Mouse (Mus musculus): ENCODE data around the gene Gm436. TPM values are rescaled to one million over a fixed set of nuclear protein-coding genes. Genes with fewer than 3 reads are reported as not detected.

Gm436 gene
- not detected in 2 replicates for polyA plus RNA-seq (2016; fragmentation: Nextera tagmentation; extraction: Ambion mirVana)

DNA sequence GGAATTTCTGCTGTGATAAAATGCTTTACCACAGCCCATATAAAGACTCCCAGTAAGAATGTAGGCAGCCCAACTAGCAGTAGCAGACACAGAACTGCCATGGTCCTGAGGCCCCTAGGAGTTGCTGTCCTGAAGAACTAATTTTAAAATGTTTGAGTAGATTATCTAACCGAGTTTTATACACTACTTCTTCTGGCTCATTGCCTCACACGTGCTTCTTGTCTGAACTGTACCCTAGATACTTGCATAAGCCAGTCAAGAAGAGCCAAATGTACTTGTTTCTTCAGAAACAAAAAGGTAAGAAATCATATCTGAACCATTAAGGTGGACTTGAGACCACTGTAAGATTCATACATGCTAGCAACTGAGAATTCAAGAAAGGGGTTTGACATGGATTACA, at the start of gene Gm436:
Gene Gm436 (minus strand): TSS at position 101 of the 400 bp plus-strand sequence.
- no peak for DNase-seq (ENCODE audit: low spot score)
- H3K36me3 ChIP-seq: no peaks in the 10 kb centered on the region
- H3K27ac ChIP-seq: no peak within 1 kb of the TSS
- H3K4me3 ChIP-seq: no peak within 1 kb of the TSS
- H3K27me3 ChIP-seq (ENCODE audit: low read depth, poor library complexity, severe bottlenecking): no peaks in the 10 kb centered on the region
- H3K9me3 ChIP-seq (replicated peaks): no peaks in the 10 kb centered on the region
- WGBS: 65% methylated on average over 2 of the region's 2 CpGs
- no peaks in the 10 kb centered on the region for H3K4me1 ChIP-seq

DNA sequence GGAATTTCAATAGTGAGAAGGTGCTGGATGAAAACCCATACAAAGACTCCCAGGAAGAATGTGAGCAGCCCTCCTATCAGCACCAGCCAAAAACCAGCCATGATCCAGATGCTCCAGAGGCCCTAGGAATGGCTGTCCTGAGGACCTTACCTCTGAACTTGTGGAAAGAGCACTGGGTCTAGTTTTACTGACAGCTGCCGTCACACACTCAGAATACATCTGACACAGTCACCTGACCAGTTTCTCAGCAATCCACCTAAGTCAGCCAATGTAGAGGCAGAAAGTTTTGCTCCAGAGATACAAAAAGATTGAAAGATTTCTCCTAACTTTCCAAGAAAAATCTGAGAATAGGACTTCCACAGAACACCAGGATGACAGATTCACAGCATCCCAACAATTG, 35.1 kb upstream of the Gm436 start, which contains the start of gene Gm13178:
Gene Gm13178 (minus strand): TSS at position 101 of the 400 bp plus-strand sequence.
- WGBS: 92% methylated on average over 1 of the region's 1 CpGs

DNA sequence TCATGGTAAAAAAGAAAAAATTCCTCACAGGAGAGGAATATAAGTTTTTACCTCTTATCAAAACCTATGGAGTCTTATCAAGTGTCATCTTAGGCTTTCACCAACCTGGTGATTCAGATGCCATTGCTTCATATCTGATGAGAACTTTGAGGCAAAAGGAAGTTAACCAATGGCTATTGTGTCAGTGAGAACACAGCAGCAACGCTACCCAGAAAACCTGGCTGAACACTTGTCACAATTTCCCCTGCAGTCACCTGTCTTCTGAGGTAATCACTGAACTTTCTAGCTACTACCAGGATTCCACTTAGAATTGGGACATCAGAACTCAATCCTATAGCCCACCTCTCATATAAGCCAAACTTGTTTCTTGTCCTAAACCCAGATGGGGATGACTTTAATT, 33.5 kb upstream of the Gm436 start:
- Histone ChIP-seq H3K4me3 (no peak overlapping the region), H3K27ac (no peak overlapping the region), H3K4me1 (no peaks in the 10 kb centered on the region), H3K9me3 (replicated peaks) (no peaks in the 10 kb centered on the region), H3K27me3 (ENCODE audit: low read depth, poor library complexity, severe bottlenecking) (no peaks in the 10 kb centered on the region), H3K36me3 (no peaks in the 10 kb centered on the region)
- 89% methylated on average over 1 of the region's 1 CpGs for WGBS
- DNase-seq (ENCODE audit: low spot score): no peak

More for the DNA sequence above, 35.1 kb upstream of the Gm436 start, which contains the start of gene Gm13178:
- H3K4me1 ChIP-seq: no peaks in the 10 kb centered on the region
- H3K4me3 ChIP-seq: no peak within 1 kb of the TSS
- H3K9me3 ChIP-seq (replicated peaks): no peaks in the 10 kb centered on the region
- H3K27me3 ChIP-seq (ENCODE audit: low read depth, poor library complexity, severe bottlenecking): no peaks in the 10 kb centered on the region
- no peak within 1 kb of the TSS for H3K27ac ChIP-seq
- H3K36me3 ChIP-seq: no peaks in the 10 kb centered on the region
- DNase-seq (ENCODE audit: low spot score): no peak

DNA sequence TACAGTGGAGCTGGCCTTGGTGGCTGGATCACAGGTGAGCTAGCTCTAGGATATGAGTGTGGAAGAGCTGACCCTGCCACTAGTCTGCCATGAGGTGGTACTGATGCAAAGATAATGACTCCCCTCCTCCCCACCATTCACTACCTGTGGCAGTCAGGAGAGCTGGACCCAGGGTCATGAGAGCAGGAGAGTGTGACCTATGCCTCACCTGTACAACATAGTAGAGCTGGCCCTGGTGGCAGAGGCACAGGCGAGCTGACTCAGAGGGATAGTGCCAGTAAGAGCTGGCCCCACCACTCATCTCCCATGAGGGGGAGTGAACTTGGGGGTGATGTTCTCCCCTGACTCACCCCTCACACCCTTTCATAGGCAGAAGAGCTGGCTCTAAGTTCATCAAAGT, 32.1 kb upstream of the Gm436 start:
- no peak for DNase-seq (ENCODE audit: low spot score)
- WGBS: 81% methylated on average over 1 of the region's 1 CpGs
- Histone ChIP-seq H3K36me3 (no peaks in the 10 kb centered on the region), H3K27ac (no peak overlapping the region), H3K4me1 (no peaks in the 10 kb centered on the region), H3K9me3 (replicated peaks) (no peaks in the 10 kb centered on the region), H3K27me3 (ENCODE audit: low read depth, poor library complexity, severe bottlenecking) (no peaks in the 10 kb centered on the region), H3K4me3 (no peak overlapping the region)

DNA sequence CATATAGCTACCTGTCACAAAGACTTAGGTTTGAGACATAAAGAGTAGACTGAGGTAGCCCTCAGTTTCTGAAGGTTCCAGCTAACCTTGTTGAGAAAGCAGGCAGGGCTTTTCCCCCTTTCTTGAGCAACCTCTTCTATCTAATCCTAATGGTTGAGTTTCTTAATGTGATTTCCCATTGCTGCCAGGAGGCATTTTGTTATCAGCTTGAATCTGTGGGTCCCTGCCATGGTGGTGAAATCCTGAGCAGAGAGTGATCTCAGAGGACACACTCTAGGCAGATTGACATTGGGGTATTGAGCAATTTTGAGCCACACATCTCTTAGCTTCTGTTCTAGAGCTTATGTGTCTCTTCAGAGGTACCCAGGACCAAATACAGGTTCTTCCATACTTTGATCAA, 47.9 kb downstream of the Gm436 start:
- H3K27ac ChIP-seq: no peak overlapping the region
- no peaks in the 10 kb centered on the region for H3K36me3 ChIP-seq
- no peak for DNase-seq (ENCODE audit: low spot score)
- H3K4me1 ChIP-seq: no peaks in the 10 kb centered on the region
- H3K27me3 ChIP-seq (ENCODE audit: low read depth, poor library complexity, severe bottlenecking): no peaks in the 10 kb centered on the region
- no peaks in the 10 kb centered on the region; the same call in 1 of the 2 replicates for H3K9me3 ChIP-seq (replicated peaks)
- H3K4me3 ChIP-seq: no peak overlapping the region

Other genes starting within 250 kb of the Gm436 start
- gene 1700012P22Rik, start 247.6 kb downstream of the Gm436 start, polyA plus RNA-seq (2016; fragmentation: Nextera tagmentation; extraction: Ambion mirVana): not detected in 2 replicates
- gene Gm9944, start 233.1 kb downstream of the Gm436 start, polyA plus RNA-seq (2016; fragmentation: Nextera tagmentation; extraction: Ambion mirVana): not detected in 2 replicates
- not detected in 2 replicates for gene Aadacl3, start 222.6 kb downstream of the Gm436 start, polyA plus RNA-seq (2016; fragmentation: Nextera tagmentation; extraction: Ambion mirVana)
- not detected in 2 replicates for gene 9430007A20Rik, start 166.5 kb downstream of the Gm436 start, polyA plus RNA-seq (2016; fragmentation: Nextera tagmentation; extraction: Ambion mirVana)
- not detected in 2 replicates for gene Gm13124, start 121.2 kb downstream of the Gm436 start, polyA plus RNA-seq (2016; fragmentation: Nextera tagmentation; extraction: Ambion mirVana)
- gene Aadacl4, start 72.7 kb downstream of the Gm436 start, polyA plus RNA-seq (2016; fragmentation: Nextera tagmentation; extraction: Ambion mirVana): not detected in 2 replicates
- not detected in 2 replicates for gene Gm13178, start 35.0 kb upstream of the Gm436 start, polyA plus RNA-seq (2016; fragmentation: Nextera tagmentation; extraction: Ambion mirVana)
- gene Gm438, start 100.2 kb upstream of the Gm436 start, polyA plus RNA-seq (2016; fragmentation: Nextera tagmentation; extraction: Ambion mirVana): not detected in 2 replicates
- gene Dhrs3, start 206.5 kb upstream of the Gm436 start, polyA plus RNA-seq (2016; fragmentation: Nextera tagmentation; extraction: Ambion mirVana): 29.5 and 49.8 TPM in 2 replicates